In the genomic region with DNA sequence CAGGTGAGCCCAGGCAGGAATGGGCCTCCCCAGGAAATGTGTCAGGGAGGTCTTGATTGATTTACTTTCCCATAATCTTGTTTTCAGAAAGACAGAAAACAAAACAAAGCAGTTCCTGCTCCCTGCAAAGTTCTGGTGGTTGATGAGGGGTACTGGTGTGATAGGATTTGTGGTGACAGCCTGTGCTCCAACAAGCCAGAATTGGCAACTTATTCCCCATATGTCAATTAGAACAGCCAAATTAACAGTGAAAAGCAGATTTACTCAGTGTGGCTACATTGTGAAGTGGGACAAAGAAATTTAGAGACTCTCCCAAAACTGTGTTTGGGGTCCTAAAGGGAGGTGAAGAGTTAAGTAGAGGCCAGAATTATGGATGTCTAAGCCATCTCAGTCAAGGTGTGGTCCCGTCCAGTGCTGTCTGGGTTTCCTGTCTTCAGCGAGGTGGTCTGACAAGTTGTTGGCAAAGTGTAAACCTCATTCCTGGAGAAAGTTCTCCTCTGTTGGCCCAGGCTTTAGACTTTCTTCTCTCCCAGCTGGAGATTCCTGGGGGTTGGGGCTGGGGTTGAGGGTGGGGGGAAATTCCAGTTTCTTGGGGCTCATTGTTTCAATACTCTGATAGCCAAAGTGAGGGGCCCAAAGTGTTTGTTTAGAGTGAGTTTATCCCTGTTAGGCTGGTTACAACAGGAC, we compare ENCODE assay signal across 9 mouse cellular contexts. TPM values are rescaled to one million over a fixed set of nuclear protein-coding genes. Genes with fewer than 3 reads are reported as not detected.
DNase-seq lines count a peak whose midpoint lies in the region; ATAC-seq and TF ChIP-seq lines count a peak whose summit lies in the region.
"Had no signal": no experiment of that assay in that cellular context is flagged by ENCODE, and none has a peak within 500 bp of the region (broad histone marks: within the 10 kb centered on the region; RNA-seq: fewer than 3 reads in every experiment).

No protein-coding gene starts in this region.

- peak; percentile 10; the same call in 1 of the 2 replicates for ATAC-seq in heart, embryonic 16.5 days (replicated peaks; ENCODE audit: extremely low read depth, insufficient read depth, low FRiP score)
- peak; percentile 28 for ATAC-seq in lung, postnatal 0 days
- ATAC-seq in intestine, embryonic 14.5 days (replicated peaks; ENCODE audit: low FRiP score, low TSS enrichment, low read depth) = peak; percentile 24
- ATAC-seq in stomach, postnatal 0 days (ENCODE audit: low FRiP score, low TSS enrichment) = peak; percentile 59
- ATAC-seq: CD4-positive, CD25-positive, alpha-beta regulatory T cell, adult 4 months had no signal

- 10% methylated on average over 2 of the region's 2 CpGs for WGBS in heart, embryonic 16.5 days
- 13% methylated on average over 2 of the region's 2 CpGs for WGBS in lung, postnatal 0 days
- WGBS in intestine, embryonic 14.5 days = 7% methylated on average over 2 of the region's 2 CpGs
- WGBS in stomach, postnatal 0 days = 15% methylated on average over 2 of the region's 2 CpGs

- H3K27ac ChIP-seq in heart, embryonic 16.5 days (ENCODE audit: low read length) = peak overlapping the region; percentile 98
- H3K27ac ChIP-seq in lung, postnatal 0 days (ENCODE audit: low read length) = peak overlapping the region; percentile 57
- peak overlapping the region; percentile 64 for H3K27ac ChIP-seq in intestine, embryonic 14.5 days (ENCODE audit: low read depth)
- H3K27ac ChIP-seq in stomach, postnatal 0 days (replicated peaks) = peak overlapping the region; percentile 81

- H3K36me3 ChIP-seq in heart, embryonic 16.5 days (ENCODE audit: control insufficient read depth, insufficient read depth) = no peaks in the 10 kb centered on the region
- H3K36me3 ChIP-seq in lung, postnatal 0 days (ENCODE audit: insufficient read depth, low read length) = no peaks in the 10 kb centered on the region
- H3K36me3 ChIP-seq in intestine, embryonic 14.5 days (ENCODE audit: control insufficient read depth, insufficient read depth, low read length) = no peaks in the 10 kb centered on the region
- no peaks in the 10 kb centered on the region; the same call in 1 of the 2 replicates for H3K36me3 ChIP-seq in stomach, postnatal 0 days (ENCODE audit: control insufficient read depth, insufficient read depth, low read length)

- H3K4me1 ChIP-seq in heart, embryonic 16.5 days (ENCODE audit: control insufficient read depth, insufficient read depth, low read length) = peaks cover 65% of the 10 kb centered on the region
- peaks cover 13% of the 10 kb centered on the region; the same call in 1 of the 2 replicates for H3K4me1 ChIP-seq in lung, postnatal 0 days (ENCODE audit: insufficient read depth, low read depth, low read length)
- peaks cover 20% of the 10 kb centered on the region for H3K4me1 ChIP-seq in intestine, embryonic 14.5 days (replicated peaks; ENCODE audit: control insufficient read depth, insufficient read depth, low read length)
- peaks cover 16% of the 10 kb centered on the region; the same call in 1 of the 2 replicates for H3K4me1 ChIP-seq in stomach, postnatal 0 days (replicated peaks; ENCODE audit: control insufficient read depth, insufficient read depth)

- TF ChIP-seq EP300 in lung, postnatal 0 days (IDR thresholded peaks at IDR 0.05) = no peak
- TF ChIP-seq EP300 in stomach, postnatal 0 days (optimal IDR thresholded peaks at IDR 0.05) = no peak

- peak overlapping the region; percentile 63 for H3K9ac ChIP-seq in heart, embryonic 16.5 days (ENCODE audit: low read length)
- H3K9ac ChIP-seq in lung, postnatal 0 days (replicated peaks; ENCODE audit: low read depth) = no peak overlapping the region
- H3K9ac ChIP-seq in intestine, embryonic 14.5 days (ENCODE audit: low read length) = no peak overlapping the region
- no peak overlapping the region for H3K9ac ChIP-seq in stomach, postnatal 0 days (ENCODE audit: low read length)

- peak overlapping the region; percentile 44 for H3K4me2 ChIP-seq in heart, embryonic 16.5 days (ENCODE audit: low read depth, low read length)
- H3K4me2 ChIP-seq in lung, postnatal 0 days (replicated peaks; ENCODE audit: low read depth, low read length) = no peak overlapping the region
- H3K4me2 ChIP-seq in intestine, embryonic 14.5 days (ENCODE audit: low read length) = peak overlapping the region; percentile 23
- peak overlapping the region; percentile 18; the same call in 1 of the 2 replicates for H3K4me2 ChIP-seq in stomach, postnatal 0 days (replicated peaks; ENCODE audit: low read depth)

- intact Hi-C loops in heart, postnatal 10 days (cut with DNase I) = loop anchor here (1.0 kb wide), 1 partner anchor 98 kb away; no protein-coding TSS in a partner anchor

- peak overlapping the region; percentile 6; the same call in 1 of the 2 replicates for H3K4me3 ChIP-seq in heart, embryonic 16.5 days (ENCODE audit: low read length)
- H3K4me3 ChIP-seq in lung, postnatal 0 days (ENCODE audit: low read depth, low read length) = no peak overlapping the region
- H3K4me3 ChIP-seq in intestine, embryonic 14.5 days (ENCODE audit: low read depth, low read length) = no peak overlapping the region
- H3K4me3 ChIP-seq in stomach, postnatal 0 days (ENCODE audit: low read depth, low read length) = no peak overlapping the region

- H3K9me3 ChIP-seq in heart, embryonic 16.5 days (replicated peaks; ENCODE audit: control insufficient read depth, low read length) = no peaks in the 10 kb centered on the region
- H3K9me3 ChIP-seq in lung, postnatal 0 days (ENCODE audit: low read length) = no peaks in the 10 kb centered on the region
- H3K9me3 ChIP-seq in intestine, embryonic 14.5 days (ENCODE audit: control insufficient read depth, low read length) = no peaks in the 10 kb centered on the region
- no peaks in the 10 kb centered on the region for H3K9me3 ChIP-seq in stomach, postnatal 0 days (ENCODE audit: control insufficient read depth, low read length)

- H3K27me3 ChIP-seq in heart, embryonic 16.5 days (ENCODE audit: control insufficient read depth, insufficient read depth, low read length) = no peaks in the 10 kb centered on the region
- no peaks in the 10 kb centered on the region for H3K27me3 ChIP-seq in lung, postnatal 0 days (replicated peaks; ENCODE audit: insufficient read depth, low read length)
- no peaks in the 10 kb centered on the region for H3K27me3 ChIP-seq in intestine, embryonic 14.5 days (replicated peaks; ENCODE audit: control insufficient read depth, insufficient read depth, low read length)
- H3K27me3 ChIP-seq in stomach, postnatal 0 days (ENCODE audit: control insufficient read depth, insufficient read depth, low read length) = no peaks in the 10 kb centered on the region

- no peak for DNase-seq in heart, postnatal 10 days
- peak; percentile 28 for DNase-seq in lung, postnatal 0 days (ENCODE audit: low spot score)
- DNase-seq in lung, postnatal 36 days = no peak
- DNase-seq in intestine, embryonic 14.5 days (ENCODE audit: low spot score) = peak; percentile 57
- no peak for DNase-seq in stomach, postnatal 0 days (ENCODE audit: low spot score)
- no peak for DNase-seq in frontal cortex, adult 2 months (ENCODE audit: extremely low spot score in 1 of 2, low spot score in 1 of 2)
- DNase-seq in spleen, postnatal 4 days (ENCODE audit: low spot score in 2 of 2) = no peak

- TF ChIP-seq CTCF in lung, postnatal 0 days (IDR thresholded peaks at IDR 0.05) = no peak
- no peak for TF ChIP-seq CTCF in stomach, postnatal 0 days (IDR thresholded peaks at IDR 0.05; ENCODE audit: low read depth)

RNA-seq across cellular contexts. Expression of a gene that starts 18.7 kb away (rescaled TPM):
- polyA plus RNA-seq in heart, embryonic 16.5 days (2015; fragmentation: Nextera tagmentation; extraction: Ambion mirVana) = 43.9 and 50.1 TPM in 2 replicates
- total RNA-seq in heart, postnatal 10 days (2021) = 10 to 100 TPM; 45.9 to 65.9 TPM
- polyA plus RNA-seq in lung, postnatal 0 days (2015; fragmentation: Nextera tagmentation; extraction: Ambion mirVana) = 55.3 and 58.6 TPM in 2 replicates
- 25.0 and 27.3 TPM in 2 replicates for polyA plus RNA-seq in intestine, embryonic 14.5 days (2014; fragmentation: Nextera tagmentation; extraction: Ambion mirVana)
- 22.6 and 25.9 TPM in 2 replicates for polyA plus RNA-seq in stomach, postnatal 0 days (2015; fragmentation: Nextera tagmentation; extraction: Ambion mirVana)
- 46.7 and 54.5 TPM in 2 replicates for polyA plus RNA-seq in frontal cortex, adult 2 months (2012; rRNA removed)

Comparison
In these comparisons a context has a peak if more than half of its experiments do, and no peak if none do; other contexts are left out.
1. DNase-seq: peak in lung, postnatal 0 days (single experiment) and intestine, embryonic 14.5 days (single experiment); none in heart, postnatal 10 days (0 of 2), lung, postnatal 36 days (single experiment), stomach, postnatal 0 days (single experiment), frontal cortex, adult 2 months (0 of 2) and spleen, postnatal 4 days (0 of 2).
2. Peak in every context shown above with its lines, with median percentiles within 50 percentile points of each other: ATAC-seq and H3K27ac ChIP-seq.